Mouse (Mus musculus) neural tube, embryonic 13.5 days (tissue): ENCODE data around the gene Prph. TPM values are rescaled to one million over a fixed set of nuclear protein-coding genes. Genes with fewer than 3 reads are reported as not detected.
"Not testable (repeated sequence)": the region's sequence is repeated elsewhere in the genome, so short reads cannot be mapped to it uniquely, and the experiment has no call there.

ENCODE experiments used
- ATAC-seq: fragments of 200-750 bp; cut with Nextera tagmentation; 2 replicates; pipeline ENCODE4 v1.8.0; 2017; ENCODE audit warnings: low read depth, mild to moderate bottlenecking, moderate TSS enrichment, moderate library complexity
- H3K27ac ChIP-seq: fragments of 300-500 bp; sonication (generic); replicated peaks from 2 replicates; pipeline ENCODE4 v1.5.1; 2015; ENCODE audit warnings: moderate library complexity, mild to moderate bottlenecking, inconsistent platforms
- H3K27me3 ChIP-seq: fragments of 300-500 bp; sonication (generic); 2 replicates; pipeline ENCODE4 v1.6.1; 2015; ENCODE audit warnings: mild to moderate bottlenecking, inconsistent platforms
- H3K36me3 ChIP-seq: fragments of 300-500 bp; sonication (generic); 2 replicates; pipeline ENCODE4 v1.6.1; 2015; ENCODE audit warnings: mild to moderate bottlenecking, inconsistent platforms
- H3K4me1 ChIP-seq: fragments of 300-500 bp; sonication (generic); replicated peaks from 2 replicates; pipeline ENCODE4 v1.6.1; 2015; ENCODE audit warnings: inconsistent platforms
- H3K4me2 ChIP-seq: fragments of 300-500 bp; sonication (generic); 2 replicates; pipeline ENCODE4 v1.6.1; 2015; ENCODE audit warnings: inconsistent platforms, mild to moderate bottlenecking, moderate library complexity
- H3K4me3 ChIP-seq: fragments of 300-500 bp; sonication (generic); 2 replicates; pipeline ENCODE4 v1.5.1; 2015; ENCODE audit warnings: mild to moderate bottlenecking, inconsistent platforms
- H3K9ac ChIP-seq: fragments of 300-500 bp; sonication (generic); 2 replicates; pipeline ENCODE4 v1.6.1; 2015; ENCODE audit warnings: moderate library complexity, mild to moderate bottlenecking, inconsistent platforms
- H3K9me3 ChIP-seq: fragments of 300-500 bp; sonication (generic); 2 replicates; pipeline ENCODE4 v1.6.1; 2016; ENCODE audit warnings: inconsistent platforms
- WGBS: fragments of 180-500 bp; shearing (Covaris S2); methylation state at CpG from one replicate; pipeline ENCODE4 v1.1.7; 2015; 5-methylcytosine and 5-hydroxymethylcytosine counted together
- polyA plus RNA-seq: library from polyadenylated mRNA; unstranded; fragments of >200 nt; fragmentation: Nextera tagmentation; extraction: Ambion mirVana; gene quantifications from 2 replicates; pipeline ENCODE4 v1.2.1, GENCODE M21; 2015

Prph gene
- polyA plus RNA-seq, 1 experiment from 2014 or later: 371 TPM

DNA sequence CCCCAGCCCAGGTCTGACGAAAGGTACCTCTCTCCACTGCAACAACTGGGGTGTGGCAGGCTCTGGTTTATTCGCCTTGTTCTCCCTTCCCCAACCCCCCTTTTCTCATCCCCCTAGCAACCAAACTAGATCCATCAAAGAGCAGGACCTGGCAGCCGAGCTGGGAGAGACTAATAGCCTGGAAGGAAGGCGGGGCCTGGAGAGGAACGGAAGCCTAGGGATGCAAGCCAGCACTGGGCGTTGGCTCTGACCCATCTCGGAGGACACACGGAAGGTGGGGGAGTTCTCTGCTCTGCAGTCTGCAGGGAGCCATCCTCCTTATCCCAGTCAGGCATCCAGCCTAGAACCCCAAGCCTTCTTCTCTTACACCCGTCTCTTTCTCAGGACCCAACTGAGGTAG lies 1.6 kb upstream of the Prph start:
- H3K27me3 ChIP-seq: peaks cover 71% of the 10 kb centered on the region

DNA sequence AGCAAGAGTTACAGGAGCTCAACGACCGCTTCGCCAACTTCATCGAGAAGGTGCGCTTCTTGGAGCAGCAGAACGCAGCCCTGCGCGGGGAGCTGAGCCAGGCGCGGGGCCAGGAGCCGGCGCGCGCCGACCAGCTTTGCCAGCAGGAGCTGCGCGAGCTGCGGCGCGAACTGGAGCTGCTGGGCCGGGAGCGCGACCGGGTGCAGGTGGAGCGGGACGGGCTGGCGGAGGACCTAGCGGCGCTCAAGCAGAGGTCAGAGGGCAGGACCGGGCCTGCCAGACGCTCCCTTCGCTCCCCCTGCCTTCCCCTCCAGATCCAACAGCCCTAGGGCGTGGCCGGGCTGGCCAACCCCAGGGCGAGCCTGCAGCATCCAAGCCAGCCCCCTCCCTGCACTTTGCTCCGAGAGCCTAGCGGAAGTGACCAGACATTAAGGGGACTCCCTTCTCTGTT lies 562 bp downstream of the Prph start:
- 0 out of 2 replicates have a peak, but pooled peaks have one; percentile 11 for ATAC-seq
- Histone ChIP-seq H3K36me3 (no peaks in the 10 kb centered on the region), H3K9ac (peak overlapping the region; percentile 66), H3K4me3 (peak overlapping the region; percentile 39), H3K27ac (peak overlapping the region; percentile 67), H3K27me3 (peaks cover 91% of the 10 kb centered on the region), H3K9me3 (no peaks in the 10 kb centered on the region), H3K4me2 (peak overlapping the region; percentile 60), H3K4me1 (peaks cover 34% of the 10 kb centered on the region)
- WGBS: 1% methylated on average over 37 of the region's 37 CpGs

More for the DNA sequence above, 1.6 kb upstream of the Prph start:
- peak overlapping the region; percentile 69 for H3K27ac ChIP-seq
- H3K36me3 ChIP-seq: no peaks in the 10 kb centered on the region
- 0 out of 2 replicates have a peak, but pooled peaks have one; percentile 20 for ATAC-seq
- peak overlapping the region; percentile 26; the same call in 1 of the 2 replicates for H3K4me2 ChIP-seq
- H3K4me1 ChIP-seq: peaks cover 34% of the 10 kb centered on the region
- 10% methylated on average over 9 of the region's 9 CpGs for WGBS
- H3K9me3 ChIP-seq: no peaks in the 10 kb centered on the region
- no peak overlapping the region for H3K4me3 ChIP-seq
- peak overlapping the region; percentile 45; the same call in 1 of the 2 replicates for H3K9ac ChIP-seq

DNA sequence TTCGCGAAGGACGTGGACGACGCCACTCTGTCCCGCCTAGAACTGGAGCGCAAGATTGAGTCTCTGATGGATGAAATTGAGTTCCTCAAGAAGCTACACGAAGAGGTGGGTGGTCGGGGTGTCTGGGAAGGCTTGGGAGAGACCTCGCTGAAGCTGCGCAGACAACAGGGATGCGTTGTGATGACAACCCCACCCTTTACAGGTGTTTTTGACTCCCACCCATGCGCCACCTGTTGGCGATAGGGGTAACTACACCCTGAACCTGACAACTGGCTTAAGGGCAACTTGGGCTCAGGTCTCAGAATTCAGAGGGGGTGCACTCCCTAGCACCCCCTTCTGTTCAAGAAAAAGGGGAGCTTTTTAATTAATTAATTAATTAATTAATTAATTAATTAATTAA lies 1.4 kb downstream of the Prph start:
- H3K4me3 ChIP-seq: peak overlapping the region; percentile 39
- peak overlapping the region; percentile 60 for H3K4me2 ChIP-seq
- H3K9ac ChIP-seq: peak overlapping the region; percentile 66
- H3K9me3 ChIP-seq: no peaks in the 10 kb centered on the region
- H3K27me3 ChIP-seq: peaks cover 89% of the 10 kb centered on the region
- H3K36me3 ChIP-seq: no peaks in the 10 kb centered on the region
- H3K4me1 ChIP-seq: peaks cover 34% of the 10 kb centered on the region
- no peak for ATAC-seq
- 3% methylated on average over 14 of the region's 14 CpGs for WGBS
- no peak overlapping the region; the same call in 1 of the 2 replicates for H3K27ac ChIP-seq

DNA sequence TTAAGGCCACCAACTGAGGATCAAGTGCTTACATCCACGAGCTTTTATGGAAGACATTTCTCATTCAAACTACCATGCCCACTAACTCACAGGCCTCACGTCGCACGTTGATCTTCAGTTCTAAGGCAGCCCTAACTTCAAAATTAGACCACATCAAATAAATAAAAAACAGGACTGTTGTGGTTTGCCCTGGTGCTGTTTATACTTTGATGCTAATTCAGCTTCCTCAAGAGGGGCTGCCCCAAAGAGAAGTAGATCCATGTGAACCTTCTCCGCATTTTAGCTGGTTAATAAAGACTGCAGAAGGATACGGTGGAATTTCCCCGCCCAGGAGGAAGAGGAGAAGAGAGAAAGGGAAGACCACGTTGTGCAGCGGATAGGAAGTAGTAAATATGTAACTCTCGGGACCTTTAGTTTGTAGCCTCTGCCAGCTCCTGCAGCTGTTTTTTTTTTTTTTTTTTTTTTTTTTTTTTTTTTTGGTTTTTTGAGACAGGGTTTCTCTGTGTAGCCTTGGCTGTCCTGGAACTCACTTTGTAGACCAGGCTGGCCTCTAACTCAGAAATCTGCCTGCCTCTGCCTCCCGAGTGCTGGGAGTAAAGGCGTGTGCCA lies 10.7 kb downstream of the Prph start:
- Histone ChIP-seq H3K27me3 (peaks cover 22% of the 10 kb centered on the region), H3K9me3 (no peaks in the 10 kb centered on the region), H3K4me1 (no peaks in the 10 kb centered on the region), H3K4me3 (no peak overlapping the region), H3K36me3 (no peaks in the 10 kb centered on the region), H3K4me2 (no peak overlapping the region), H3K27ac (no peak overlapping the region), H3K9ac (no peak overlapping the region)
- WGBS: 82% methylated on average over 12 of the region's 12 CpGs
- no peak for ATAC-seq

DNA sequence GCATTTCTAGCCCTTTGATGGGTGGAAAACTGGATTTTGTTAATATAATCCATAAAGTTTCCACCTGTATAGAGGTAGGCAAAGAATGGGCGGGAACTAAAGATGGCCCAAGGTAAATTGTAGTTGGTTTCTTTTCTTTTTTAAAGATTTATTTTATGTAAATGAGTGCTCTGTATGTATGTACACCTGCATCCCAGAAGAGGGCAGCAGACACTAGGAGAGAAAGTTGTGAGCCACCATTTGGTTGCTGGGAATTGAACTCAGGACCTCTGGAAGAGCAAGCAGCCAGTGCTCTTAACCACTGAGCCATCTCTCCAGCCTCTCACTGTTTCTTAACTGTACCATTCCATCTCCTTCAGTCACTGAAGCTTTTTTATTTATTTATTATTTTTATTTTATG lies 17.0 kb downstream of the Prph start:
- ATAC-seq: no peak
- H3K4me3 ChIP-seq: no peak overlapping the region
- H3K4me1 ChIP-seq: peaks cover 18% of the 10 kb centered on the region
- no peak overlapping the region for H3K27ac ChIP-seq
- H3K9me3 ChIP-seq: no peaks in the 10 kb centered on the region
- no peak overlapping the region for H3K4me2 ChIP-seq
- H3K36me3 ChIP-seq: no peaks in the 10 kb centered on the region
- peaks cover 4% of the 10 kb centered on the region; the same call in 1 of the 2 replicates for H3K27me3 ChIP-seq
- WGBS: 82% methylated on average over 1 of the region's 1 CpGs
- H3K9ac ChIP-seq: no peak overlapping the region

DNA sequence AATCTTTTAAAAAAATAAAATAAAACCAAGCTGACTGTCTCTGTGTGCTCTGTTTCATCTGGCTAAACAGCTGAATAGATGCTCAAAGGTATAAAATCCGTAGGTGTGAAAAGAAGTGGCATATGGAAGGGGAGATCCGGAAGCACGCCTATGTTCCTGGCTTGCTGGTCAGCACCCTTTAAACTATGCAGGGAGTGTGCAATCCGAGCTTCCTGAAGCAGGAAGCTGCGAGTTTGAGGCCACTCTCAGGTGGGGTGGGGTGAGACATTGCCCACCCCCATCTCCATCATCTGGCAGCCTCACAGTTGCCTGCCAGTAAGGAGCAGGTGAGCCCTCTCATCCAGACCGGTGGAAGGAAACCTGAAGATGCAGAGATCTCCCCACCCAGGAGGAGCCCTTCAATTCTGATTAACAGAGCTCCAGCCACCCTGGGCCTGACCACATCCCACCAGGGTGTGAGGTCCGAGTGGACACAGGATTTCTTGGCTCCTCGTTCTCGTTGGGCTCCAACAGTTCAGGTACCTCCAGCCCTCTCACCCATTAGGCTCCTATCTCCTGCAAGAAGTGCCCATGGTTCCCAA lies 19.1 kb downstream of the Prph start, which contains the start of gene Troap:
Gene Troap, plus strand, starts transcription at position 557 of the 581 bp plus-strand sequence.
- Histone ChIP-seq H3K27me3 (peaks cover 4% of the 10 kb centered on the region; the same call in 1 of the 2 replicates), H3K36me3 (no peaks in the 10 kb centered on the region), H3K27ac (peak within 1 kb of the TSS; percentile 98), H3K9me3 (no peaks in the 10 kb centered on the region), H3K4me1 (peaks cover 18% of the 10 kb centered on the region), H3K4me3 (peak within 1 kb of the TSS; percentile 51), H3K4me2 (peak within 1 kb of the TSS; percentile 88), H3K9ac (peak within 1 kb of the TSS; percentile 89)
- WGBS: 21% methylated on average over 9 of the region's 9 CpGs
- peak; percentile 65; the same call in 1 of the 2 replicates for ATAC-seq

DNA sequence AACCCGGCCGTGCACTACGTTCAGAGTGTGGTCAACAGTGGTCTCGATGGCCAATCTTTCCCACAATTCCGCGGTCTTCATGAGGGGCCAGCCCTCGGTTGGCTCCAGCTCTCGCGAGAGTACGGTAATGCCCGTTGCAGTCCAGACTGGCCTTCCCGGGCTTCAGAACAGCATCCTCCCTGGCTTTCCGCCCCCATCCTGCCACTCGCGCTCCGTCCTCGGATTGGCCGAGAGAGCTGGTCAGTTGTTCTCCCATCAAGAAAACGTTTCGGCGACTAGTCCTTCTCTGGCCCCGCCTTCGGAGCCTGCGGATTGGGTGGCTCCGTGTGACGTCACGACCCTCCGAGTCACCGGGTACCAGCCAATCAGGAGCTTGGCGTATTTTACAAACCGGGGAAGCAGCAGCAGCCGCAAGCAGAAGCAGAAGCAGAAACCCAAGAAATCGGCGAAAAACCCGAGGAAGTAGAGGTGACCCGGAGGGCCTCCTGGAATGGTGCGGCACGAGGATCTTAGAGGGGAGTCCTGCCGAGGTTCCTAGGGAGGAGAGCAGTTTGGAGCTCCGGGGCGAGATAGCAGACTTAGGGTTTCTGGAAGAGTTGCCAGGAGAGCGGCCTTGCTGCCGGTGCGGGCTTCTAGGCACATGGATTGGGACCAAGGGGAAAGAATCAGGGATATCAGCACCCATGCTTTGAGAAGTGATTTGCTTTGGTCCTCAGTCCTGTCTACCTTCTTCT lies 19.8 kb downstream of the Prph start:
- no peaks in the 10 kb centered on the region for H3K36me3 ChIP-seq
- peak; percentile 98 for ATAC-seq
- peak overlapping the region; percentile 88 for H3K4me2 ChIP-seq
- H3K9me3 ChIP-seq: no peaks in the 10 kb centered on the region
- under 1% methylated on average over 44 of the region's 44 CpGs for WGBS
- peak overlapping the region; percentile 51 for H3K4me3 ChIP-seq
- H3K4me1 ChIP-seq: peaks cover 18% of the 10 kb centered on the region
- peak overlapping the region; percentile 89 for H3K9ac ChIP-seq
- H3K27me3 ChIP-seq: peaks cover 3% of the 10 kb centered on the region; the same call in 1 of the 2 replicates
- peak overlapping the region; percentile 98 for H3K27ac ChIP-seq

DNA sequence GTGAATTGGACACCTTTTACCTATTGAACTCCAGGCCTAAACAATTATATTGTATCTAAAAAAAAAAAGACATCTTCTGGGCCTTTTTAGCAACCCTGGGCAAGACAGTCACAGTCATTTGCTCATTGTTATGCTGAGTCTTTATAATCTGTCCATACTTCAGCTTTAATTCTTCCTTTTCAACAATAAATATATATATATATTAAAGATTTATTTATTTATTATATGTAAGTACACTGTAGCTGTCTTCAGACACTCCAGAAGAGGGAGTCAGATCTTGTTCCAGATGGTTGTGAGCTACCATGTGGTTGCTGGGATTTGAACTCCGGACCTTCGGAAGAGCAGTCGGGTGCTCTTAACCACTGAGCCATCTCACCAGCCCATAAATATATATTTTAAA lies 21.0 kb downstream of the Prph start:
- H3K9ac ChIP-seq: not testable (repeated sequence)
- H3K4me2 ChIP-seq: peak overlapping the region; percentile 88
- 0 out of 2 replicates have a peak overlapping the region, but pooled peaks have one; percentile 51 for H3K4me3 ChIP-seq

DNA sequence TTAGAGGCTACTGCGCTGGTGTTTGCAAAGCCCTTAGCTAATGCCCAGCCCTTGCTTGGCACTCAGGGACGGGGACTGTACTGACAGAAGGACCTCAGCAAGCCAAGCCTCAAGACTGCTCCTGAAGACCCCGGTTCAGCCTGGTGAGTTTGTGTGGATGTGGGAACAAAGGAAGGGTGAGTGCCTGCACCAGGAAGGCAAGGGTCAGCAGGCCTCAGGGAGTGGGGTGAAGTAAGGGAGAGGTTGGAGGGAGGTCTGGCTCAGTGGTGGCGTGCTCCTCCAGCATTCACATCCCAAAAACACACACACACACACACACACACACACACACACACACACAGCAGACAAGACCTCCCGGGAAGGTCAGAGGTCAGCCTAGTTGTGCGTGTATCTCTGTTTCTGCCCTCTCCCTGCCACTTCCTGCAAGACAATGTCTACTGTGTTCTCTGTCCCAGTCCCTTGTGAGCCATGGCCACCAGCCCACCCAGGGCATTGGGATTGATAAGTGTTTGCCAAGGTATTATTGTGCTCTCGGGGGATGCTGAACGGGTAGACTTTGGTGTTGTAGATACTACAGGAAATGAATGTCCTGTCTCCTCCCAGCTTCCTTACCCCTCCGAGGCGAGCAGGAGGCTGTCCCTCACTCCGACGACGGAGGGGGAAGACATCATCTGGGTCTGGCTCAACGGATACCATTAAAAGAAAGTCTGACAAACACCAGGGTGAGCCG lies 23.4 kb downstream of the Prph start:
- peaks cover 18% of the 10 kb centered on the region for H3K4me1 ChIP-seq
- H3K27me3 ChIP-seq: peaks cover 4% of the 10 kb centered on the region
- no peak overlapping the region for H3K9ac ChIP-seq
- 80% methylated on average over 15 of the region's 15 CpGs for WGBS
- no peak overlapping the region for H3K4me3 ChIP-seq
- H3K9me3 ChIP-seq: no peaks in the 10 kb centered on the region
- no peaks in the 10 kb centered on the region for H3K36me3 ChIP-seq
- ATAC-seq: no peak
- H3K4me2 ChIP-seq: no peak overlapping the region
- H3K27ac ChIP-seq: no peak overlapping the region

More for the DNA sequence above, 21.0 kb downstream of the Prph start:
- H3K36me3 ChIP-seq, H3K27ac ChIP-seq, ATAC-seq, H3K9me3 ChIP-seq, H3K27me3 ChIP-seq: not testable (repeated sequence)
- peaks cover 18% of the 10 kb centered on the region for H3K4me1 ChIP-seq
- WGBS: 91% methylated on average over 3 of the region's 3 CpGs

DNA sequence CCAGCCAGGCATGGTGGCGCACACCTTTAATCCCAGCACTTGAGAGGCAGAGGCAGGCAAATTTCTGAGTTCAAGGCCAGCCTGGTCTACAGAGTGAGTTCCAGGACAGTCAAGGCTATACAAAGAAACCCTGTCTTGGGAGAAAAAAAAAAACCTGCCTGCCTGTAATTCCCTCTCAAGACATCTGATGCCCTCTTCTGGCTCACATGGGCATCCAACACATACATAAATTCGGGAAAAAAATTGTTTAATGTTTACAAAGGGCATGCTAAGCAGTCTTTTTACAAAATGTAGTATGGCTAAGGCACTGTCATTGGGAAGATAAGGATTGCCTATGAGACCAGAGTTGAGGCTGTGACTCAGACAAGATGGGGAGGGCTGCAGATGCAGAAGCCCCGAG lies 24.8 kb downstream of the Prph start:
- Histone ChIP-seq H3K4me1 (peaks cover 11% of the 10 kb centered on the region), H3K9me3 (no peaks in the 10 kb centered on the region), H3K27ac (no peak overlapping the region), H3K4me3 (no peak overlapping the region), H3K4me2 (no peak overlapping the region), H3K9ac (no peak overlapping the region), H3K27me3 (peaks cover 18% of the 10 kb centered on the region), H3K36me3 (no peaks in the 10 kb centered on the region)
- ATAC-seq: no peak
- 85% methylated on average over 3 of the region's 3 CpGs for WGBS

DNA sequence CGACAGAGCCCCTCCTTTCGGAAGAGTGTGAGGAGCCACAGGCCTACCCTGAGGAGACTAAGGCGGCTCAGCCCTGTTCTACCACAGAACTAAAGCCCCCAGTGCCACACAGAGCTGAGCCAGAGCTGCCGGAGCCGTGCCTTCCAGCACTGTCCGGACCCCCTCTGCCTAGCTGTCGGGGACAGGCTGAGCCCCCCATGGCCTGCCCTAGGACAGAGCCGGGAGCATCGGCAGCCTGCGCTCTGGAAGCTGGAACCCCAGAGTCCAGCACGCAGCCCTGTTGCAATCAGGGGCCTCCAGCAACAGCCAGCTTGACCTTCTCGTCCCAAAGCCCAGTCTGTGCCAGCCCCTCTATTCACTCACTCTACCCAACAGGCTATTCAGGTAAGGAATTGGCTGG lies 27.3 kb downstream of the Prph start:
- H3K4me3 ChIP-seq: no peak overlapping the region
- no peaks in the 10 kb centered on the region for H3K36me3 ChIP-seq
- 93% methylated on average over 12 of the region's 12 CpGs for WGBS
- H3K27me3 ChIP-seq: peaks cover 44% of the 10 kb centered on the region
- H3K9me3 ChIP-seq: no peaks in the 10 kb centered on the region
- no peak overlapping the region for H3K27ac ChIP-seq
- H3K9ac ChIP-seq: no peak overlapping the region
- ATAC-seq: no peak
- H3K4me2 ChIP-seq: no peak overlapping the region
- H3K4me1 ChIP-seq: no peaks in the 10 kb centered on the region
